Mouse (Mus musculus) brain, embryonic 14.5 days (tissue): ENCODE results near the gene Slc22a15.
"Not testable (repeated sequence)": the region's sequence is repeated elsewhere in the genome, so short reads cannot be mapped to it uniquely, and the experiment has no call there.

Source experiments
- CTCF ChIP-seq: fragments of 200-500 bp; IDR thresholded peaks from 2 replicates; pipeline ENCODE4 v1.5.1; 2012; ENCODE audit warnings: inconsistent platforms, mild to moderate bottlenecking, moderate library complexity, borderline replicate concordance; ENCODE audit not compliant: insufficient read depth, insufficient read length; ENCODE audit errors: extremely low read depth
- POLR2A ChIP-seq: fragments of 200-500 bp; IDR thresholded peaks from 2 replicates; pipeline ENCODE4 v1.6.1; 2012; ENCODE audit warnings: mild to moderate bottlenecking, inconsistent platforms, borderline replicate concordance; ENCODE audit not compliant: poor library complexity, insufficient read depth, insufficient read length, severe bottlenecking; ENCODE audit errors: extremely low read depth

GRCm38 (mm10) chr3:101820708-101821107 is 103.5 kb downstream of the Slc22a15 start:
- not testable (repeated sequence) for TF ChIP-seq POLR2A, CTCF
